19 mouse cellular contexts compared by ENCODE assay signal in the genomic region with DNA sequence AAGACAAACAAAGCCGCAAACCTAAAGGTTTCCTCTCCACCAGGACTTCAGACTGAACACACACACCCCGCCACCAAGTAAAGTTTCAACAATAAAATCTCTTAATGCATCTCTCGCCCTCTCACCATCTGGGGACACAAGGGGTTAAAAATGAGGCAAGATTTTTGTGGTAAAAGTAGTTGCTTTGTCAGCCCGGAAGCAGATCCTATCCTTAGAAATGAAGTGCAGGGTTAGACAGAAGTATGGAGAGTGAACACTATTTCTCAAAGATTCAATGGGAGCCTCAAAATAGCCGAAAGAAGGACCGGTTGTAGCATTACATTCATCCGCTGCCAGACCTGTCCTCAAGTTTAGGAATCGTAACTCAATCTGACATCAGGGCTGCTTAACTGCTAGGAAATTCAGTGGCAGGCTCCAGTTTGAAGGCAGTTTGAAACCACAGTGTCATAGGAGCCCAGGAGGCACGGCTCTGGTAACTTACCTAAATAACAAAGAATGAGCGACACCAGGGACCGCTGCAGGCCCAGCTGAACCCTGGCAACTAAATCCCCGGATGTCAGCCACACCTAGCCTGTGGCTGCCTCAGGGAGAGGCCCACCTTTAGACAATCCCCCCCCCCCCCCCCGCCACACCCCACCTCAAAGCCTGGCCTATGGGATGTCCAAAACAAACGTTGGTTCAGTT. TPM values are rescaled to one million over a fixed set of nuclear protein-coding genes. Genes with fewer than 3 reads are reported as not detected.
DNase-seq lines count a peak whose midpoint lies in the region; ATAC-seq lines count a peak whose summit lies in the region.
"Had no signal": no experiment of that assay in that cellular context is flagged by ENCODE, and none has a peak within 500 bp of the region (broad histone marks: within the 10 kb centered on the region; RNA-seq: fewer than 3 reads in every experiment).

No protein-coding gene starts in this region.

- 0 out of 2 replicates have a peak, but pooled peaks cover 7% of the 10 kb centered on the region for H3K4me1 ChIP-seq in forebrain, embryonic 15.5 days
- H3K4me1 ChIP-seq in forebrain, embryonic 11.5 days (replicated peaks; ENCODE audit: control insufficient read depth, insufficient read depth, low read length), result no peaks in the 10 kb centered on the region
- no peaks in the 10 kb centered on the region for H3K4me1 ChIP-seq in midbrain, embryonic 11.5 days (ENCODE audit: control insufficient read depth, insufficient read depth, low read length)
- 0 out of 2 replicates have a peak, but pooled peaks cover 3% of the 10 kb centered on the region for H3K4me1 ChIP-seq in midbrain, embryonic 13.5 days (replicated peaks)
- 0 out of 2 replicates have a peak, but pooled peaks cover 9% of the 10 kb centered on the region for H3K4me1 ChIP-seq in embryonic facial prominence, embryonic 14.5 days (ENCODE audit: control insufficient read depth, insufficient read depth, low read length)
- H3K4me1 ChIP-seq: hindbrain, embryonic 15.5 days had no signal

- intact Hi-C loops in gastrocnemius, postnatal 14 days (cut with DNase I; ENCODE audit: low total_unique reads), result no loop called here

- H3K4me3 ChIP-seq in forebrain, embryonic 15.5 days, result no peak overlapping the region
- H3K4me3 ChIP-seq in forebrain, embryonic 11.5 days (ENCODE audit: low read depth, low read length), result no peak overlapping the region
- H3K4me3 ChIP-seq in midbrain, embryonic 11.5 days (ENCODE audit: low read depth, low read length), result no peak overlapping the region
- no peak overlapping the region for H3K4me3 ChIP-seq in midbrain, embryonic 13.5 days (replicated peaks)
- no peak overlapping the region for H3K4me3 ChIP-seq in embryonic facial prominence, embryonic 14.5 days (ENCODE audit: low read depth, low read length)
- H3K4me3 ChIP-seq: hindbrain, embryonic 15.5 days; intestine, embryonic 15.5 days had no signal

- no peaks in the 10 kb centered on the region for H3K9me3 ChIP-seq in forebrain, embryonic 15.5 days
- no peaks in the 10 kb centered on the region for H3K9me3 ChIP-seq in forebrain, embryonic 11.5 days (ENCODE audit: control insufficient read depth, low read length)
- H3K9me3 ChIP-seq in midbrain, embryonic 11.5 days (ENCODE audit: control insufficient read depth, low read length), result no peaks in the 10 kb centered on the region
- H3K9me3 ChIP-seq in midbrain, embryonic 13.5 days, result no peaks in the 10 kb centered on the region
- H3K9me3 ChIP-seq in embryonic facial prominence, embryonic 14.5 days (ENCODE audit: control insufficient read depth, low read length), result no peaks in the 10 kb centered on the region
- H3K9me3 ChIP-seq: hindbrain, embryonic 15.5 days; intestine, embryonic 15.5 days had no signal

- H3K4me2 ChIP-seq in forebrain, embryonic 15.5 days (replicated peaks), result no peak overlapping the region
- no peak overlapping the region for H3K4me2 ChIP-seq in forebrain, embryonic 11.5 days (ENCODE audit: low read depth, low read length, severe bottlenecking)
- no peak overlapping the region for H3K4me2 ChIP-seq in midbrain, embryonic 11.5 days
- no peak overlapping the region for H3K4me2 ChIP-seq in midbrain, embryonic 13.5 days (replicated peaks)
- peak overlapping the region; percentile 24 for H3K4me2 ChIP-seq in embryonic facial prominence, embryonic 14.5 days (ENCODE audit: low read depth, low read length)
- H3K4me2 ChIP-seq: hindbrain, embryonic 15.5 days; intestine, embryonic 15.5 days had no signal

- no peaks in the 10 kb centered on the region for H3K27me3 ChIP-seq in forebrain, embryonic 15.5 days
- H3K27me3 ChIP-seq in forebrain, embryonic 11.5 days (ENCODE audit: control insufficient read depth, insufficient read depth, low read length), result no peaks in the 10 kb centered on the region
- no peaks in the 10 kb centered on the region for H3K27me3 ChIP-seq in midbrain, embryonic 11.5 days (ENCODE audit: control insufficient read depth, insufficient read depth, low read length)
- no peaks in the 10 kb centered on the region for H3K27me3 ChIP-seq in midbrain, embryonic 13.5 days
- no peaks in the 10 kb centered on the region for H3K27me3 ChIP-seq in embryonic facial prominence, embryonic 14.5 days (replicated peaks; ENCODE audit: control insufficient read depth, insufficient read depth, low read length)
- H3K27me3 ChIP-seq: hindbrain, embryonic 15.5 days; intestine, embryonic 15.5 days had no signal

- 0 out of 2 replicates have a peak, but pooled peaks have one; percentile 41 for ATAC-seq in forebrain, embryonic 15.5 days (replicated peaks)
- no peak for ATAC-seq in forebrain, embryonic 11.5 days (replicated peaks; ENCODE audit: low FRiP score)
- peak; percentile 63; the same call in 1 of the 2 replicates for ATAC-seq in midbrain, embryonic 11.5 days (ENCODE audit: low FRiP score)
- no peak for ATAC-seq in midbrain, embryonic 13.5 days
- ATAC-seq in embryonic facial prominence, embryonic 14.5 days (ENCODE audit: low read depth), result peak; percentile 47; the same call in 1 of the 2 replicates
- ATAC-seq: activated CD4-positive, CD25-positive, alpha-beta regulatory T cell, adult 4 months; forebrain, embryonic 14.5 days; intestine, embryonic 15.5 days had no signal

- no peaks in the 10 kb centered on the region for H3K36me3 ChIP-seq in forebrain, embryonic 15.5 days
- no peaks in the 10 kb centered on the region for H3K36me3 ChIP-seq in forebrain, embryonic 11.5 days (ENCODE audit: control insufficient read depth, insufficient read depth, low read length)
- H3K36me3 ChIP-seq in midbrain, embryonic 11.5 days (ENCODE audit: control insufficient read depth, insufficient read depth, low read length), result no peaks in the 10 kb centered on the region
- no peaks in the 10 kb centered on the region for H3K36me3 ChIP-seq in midbrain, embryonic 13.5 days
- no peaks in the 10 kb centered on the region; the same call in 1 of the 2 replicates for H3K36me3 ChIP-seq in embryonic facial prominence, embryonic 14.5 days (ENCODE audit: control insufficient read depth, insufficient read depth, low read length)
- H3K36me3 ChIP-seq: hindbrain, embryonic 15.5 days; intestine, embryonic 15.5 days had no signal

- no peak overlapping the region for H3K9ac ChIP-seq in forebrain, embryonic 15.5 days (replicated peaks)
- no peak overlapping the region for H3K9ac ChIP-seq in forebrain, embryonic 11.5 days (ENCODE audit: low read length)
- H3K9ac ChIP-seq in midbrain, embryonic 11.5 days (ENCODE audit: low read length), result no peak overlapping the region
- H3K9ac ChIP-seq in midbrain, embryonic 13.5 days (replicated peaks), result no peak overlapping the region
- no peak overlapping the region for H3K9ac ChIP-seq in embryonic facial prominence, embryonic 14.5 days (ENCODE audit: low read depth, low read length)
- H3K9ac ChIP-seq: hindbrain, embryonic 15.5 days; intestine, embryonic 15.5 days had no signal

- no peak overlapping the region for H3K27ac ChIP-seq in forebrain, embryonic 15.5 days (replicated peaks)
- H3K27ac ChIP-seq in forebrain, embryonic 11.5 days (ENCODE audit: low read depth, low read length), result no peak overlapping the region
- no peak overlapping the region for H3K27ac ChIP-seq in midbrain, embryonic 11.5 days (ENCODE audit: low read depth, low read length)
- H3K27ac ChIP-seq in midbrain, embryonic 13.5 days, result no peak overlapping the region
- H3K27ac ChIP-seq in embryonic facial prominence, embryonic 14.5 days (replicated peaks; ENCODE audit: low read depth, low read length), result no peak overlapping the region
- H3K27ac ChIP-seq: hindbrain, embryonic 15.5 days; intestine, embryonic 15.5 days had no signal

- no peak for DNase-seq in forebrain, embryonic 11.5 days (ENCODE audit: low spot score)
- DNase-seq in midbrain, embryonic 11.5 days (ENCODE audit: low spot score, missing footprints), result peak; percentile 65
- peak; percentile 41 for DNase-seq in embryonic facial prominence, embryonic 14.5 days (ENCODE audit: low spot score)
- DNase-seq in gastrocnemius, postnatal 14 days, result no peak
- no peak for DNase-seq in heart, adult 18-20 months
- DNase-seq: adrenal gland, postnatal 10 days; cerebellum, adult 9-11 months; heart, postnatal 36 days; liver; lung, adult 18-20 months; lung, postnatal 14 days; retina, postnatal 1 day; right cerebral cortex, postnatal 4 days had no signal

- 73% methylated on average over 14 of the region's 14 CpGs for WGBS in forebrain, embryonic 15.5 days
- WGBS in forebrain, embryonic 11.5 days, result 77% methylated on average over 14 of the region's 14 CpGs
- WGBS in midbrain, embryonic 11.5 days, result 78% methylated on average over 14 of the region's 14 CpGs
- WGBS in midbrain, embryonic 13.5 days, result 76% methylated on average over 14 of the region's 14 CpGs
- WGBS in embryonic facial prominence, embryonic 14.5 days, result 45% methylated on average over 14 of the region's 14 CpGs

RNA-seq across cellular contexts. Expression of a gene that starts 23.3 kb away (rescaled TPM):
- 46.2 and 62.5 TPM in 2 replicates for polyA plus RNA-seq in forebrain, embryonic 15.5 days (2015; fragmentation: Nextera tagmentation; extraction: Ambion mirVana)
- polyA plus RNA-seq in forebrain, embryonic 11.5 days (2014; fragmentation: Nextera tagmentation; extraction: Ambion mirVana), result 1.5 and 1.9 TPM in 2 replicates
- 1.2 and 1.5 TPM in 2 replicates for polyA plus RNA-seq in midbrain, embryonic 11.5 days (2014; fragmentation: Nextera tagmentation; extraction: Ambion mirVana)
- polyA plus RNA-seq in midbrain, embryonic 13.5 days (2015; fragmentation: Nextera tagmentation; extraction: Ambion mirVana), result 0.80 and 1.9 TPM in 2 replicates
- polyA plus RNA-seq in embryonic facial prominence, embryonic 14.5 days (2014; fragmentation: Nextera tagmentation; extraction: Ambion mirVana), result 13.6 and 16.0 TPM in 2 replicates
- under 1 TPM; 0.35 to 0.40 TPM for total RNA-seq in gastrocnemius, postnatal 14 days (2021)
- total RNA-seq in heart, adult 18-20 months (2021), result under 1 TPM; 0.21 to 0.22 TPM

Comparison
In these comparisons a context has a peak if more than half of its experiments do, and no peak if none do; other contexts are left out.
1. ATAC-seq: peak in forebrain, embryonic 15.5 days (single experiment), midbrain, embryonic 11.5 days (single experiment) and embryonic facial prominence, embryonic 14.5 days (single experiment); none in forebrain, embryonic 11.5 days (single experiment) and midbrain, embryonic 13.5 days (single experiment).
2. DNase-seq: peak in midbrain, embryonic 11.5 days (single experiment) and embryonic facial prominence, embryonic 14.5 days (single experiment); none in forebrain, embryonic 11.5 days (single experiment), gastrocnemius, postnatal 14 days (single experiment) and heart, adult 18-20 months (0 of 2).